Mouse (Mus musculus): ENCODE measurements around the gene Olfr960. TPM values are rescaled to one million over a fixed set of nuclear protein-coding genes. Genes with fewer than 3 reads are reported as not detected.
A peak's percentile ranks its signal among the peaks of the same experiment; 100 is the strongest.

Olfr960 gene
- polyA plus RNA-seq (2014; fragmentation: Nextera tagmentation; extraction: Ambion mirVana), result not detected in 2 replicates

GRCm38 (mm10) chr9:39621073-39621472 is at the start of gene Olfr960:
TSS of gene Olfr960 (plus strand) at chr9:39621373.
- H3K9ac ChIP-seq (ENCODE audit: low read length), result no peak within 1 kb of the TSS
- H3K4me2 ChIP-seq (ENCODE audit: low read length), result no peak within 1 kb of the TSS
- H3K4me1 ChIP-seq (ENCODE audit: control insufficient read depth in 2 of 2, insufficient read depth in 2 of 2, low read length in 2 of 2), result no peaks in the 10 kb centered on the region
- ATAC-seq (ENCODE audit: insufficient number of reproducible peaks, insufficient read depth, low FRiP score, low read depth), result no peak
- H3K27ac ChIP-seq (replicated peaks in 1 of 2; ENCODE audit: control insufficient read depth in 1 of 2, insufficient read depth in 1 of 2, low read depth in 2 of 2, low read length in 2 of 2), result no peak within 1 kb of the TSS
- 56% methylated on average over 1 of the region's 1 CpGs for WGBS
- H3K27me3 ChIP-seq (ENCODE audit: control insufficient read depth, insufficient read depth, low read length), result no peaks in the 10 kb centered on the region
- no peak within 1 kb of the TSS for H3K4me3 ChIP-seq (ENCODE audit: control insufficient read depth in 1 of 2, insufficient read depth in 1 of 2, low read depth in 1 of 2, low read length in 2 of 2)
- no peaks in the 10 kb centered on the region for H3K9me3 ChIP-seq (ENCODE audit: control insufficient read depth, low read length)
- no peaks in the 10 kb centered on the region for H3K36me3 ChIP-seq (ENCODE audit: control insufficient read depth, insufficient read depth, low read length)

GRCm38 (mm10) chr9:39575469-39575868 is 45.7 kb upstream of the Olfr960 start, which contains the start of gene Olfr959:
TSS of gene Olfr959 (minus strand) at chr9:39575569.
- 0 out of 4 replicates have a peak, but pooled peaks cover 0 to 3% of the 10 kb centered on the region in 2 experiments for H3K4me1 ChIP-seq (ENCODE audit: control insufficient read depth in 2 of 2, insufficient read depth in 2 of 2, low read length in 2 of 2)
- no peak within 1 kb of the TSS for H3K4me2 ChIP-seq (ENCODE audit: low read length)
- ATAC-seq (ENCODE audit: insufficient number of reproducible peaks, insufficient read depth, low FRiP score, low read depth), result no peak
- no peaks in the 10 kb centered on the region for H3K27me3 ChIP-seq (ENCODE audit: control insufficient read depth, insufficient read depth, low read length)
- H3K9me3 ChIP-seq (ENCODE audit: control insufficient read depth, low read length), result no peaks in the 10 kb centered on the region
- no peaks in the 10 kb centered on the region for H3K36me3 ChIP-seq (ENCODE audit: control insufficient read depth, insufficient read depth, low read length)
- H3K4me3 ChIP-seq (ENCODE audit: control insufficient read depth in 1 of 2, insufficient read depth in 1 of 2, low read depth in 1 of 2, low read length in 2 of 2), result no peak within 1 kb of the TSS
- H3K9ac ChIP-seq (ENCODE audit: low read length), result no peak within 1 kb of the TSS
- no peak within 1 kb of the TSS; a peak in 1 of 4 replicates for H3K27ac ChIP-seq (replicated peaks in 1 of 2; ENCODE audit: control insufficient read depth in 1 of 2, insufficient read depth in 1 of 2, low read depth in 2 of 2, low read length in 2 of 2)
- WGBS, result 52% methylated on average over 3 of the region's 3 CpGs

GRCm38 (mm10) chr9:39577050-39577449 is 44.1 kb upstream of the Olfr960 start:
- no peak overlapping the region for H3K4me2 ChIP-seq (ENCODE audit: low read length)
- no peaks in the 10 kb centered on the region for H3K9me3 ChIP-seq (ENCODE audit: control insufficient read depth, low read length)
- no peak overlapping the region for H3K4me3 ChIP-seq (ENCODE audit: control insufficient read depth in 1 of 2, insufficient read depth in 1 of 2, low read depth in 1 of 2, low read length in 2 of 2)
- no peak for ATAC-seq (ENCODE audit: insufficient number of reproducible peaks, insufficient read depth, low FRiP score, low read depth)
- H3K27ac ChIP-seq (replicated peaks in 1 of 2; ENCODE audit: control insufficient read depth in 1 of 2, insufficient read depth in 1 of 2, low read depth in 2 of 2, low read length in 2 of 2), result no peak overlapping the region
- no peaks in the 10 kb centered on the region for H3K27me3 ChIP-seq (ENCODE audit: control insufficient read depth, insufficient read depth, low read length)
- no peak overlapping the region for H3K9ac ChIP-seq (ENCODE audit: low read length)
- H3K36me3 ChIP-seq (ENCODE audit: control insufficient read depth, insufficient read depth, low read length), result no peaks in the 10 kb centered on the region
- 0 out of 4 replicates have a peak, but pooled peaks cover 0 to 3% of the 10 kb centered on the region in 2 experiments for H3K4me1 ChIP-seq (ENCODE audit: control insufficient read depth in 2 of 2, insufficient read depth in 2 of 2, low read length in 2 of 2)
- 38% methylated on average over 5 of the region's 5 CpGs for WGBS

GRCm38 (mm10) chr9:39602536-39603332 is 18.4 kb upstream of the Olfr960 start:
- Histone ChIP-seq H3K27ac (replicated peaks in 1 of 2; ENCODE audit: control insufficient read depth in 1 of 2, insufficient read depth in 1 of 2, low read depth in 2 of 2, low read length in 2 of 2) (no peak overlapping the region), H3K9ac (ENCODE audit: low read length) (peak overlapping the region; percentile 65), H3K27me3 (ENCODE audit: control insufficient read depth, insufficient read depth, low read length) (no peaks in the 10 kb centered on the region), H3K4me1 (ENCODE audit: control insufficient read depth in 2 of 2, insufficient read depth in 2 of 2, low read length in 2 of 2) (no peaks in the 10 kb centered on the region), H3K36me3 (ENCODE audit: control insufficient read depth, insufficient read depth, low read length) (no peaks in the 10 kb centered on the region), H3K4me2 (ENCODE audit: low read length) (peak overlapping the region; percentile 84), H3K4me3 (ENCODE audit: control insufficient read depth in 1 of 2, insufficient read depth in 1 of 2, low read depth in 1 of 2, low read length in 2 of 2) (peak overlapping the region; percentile 43 to 52), H3K9me3 (ENCODE audit: control insufficient read depth, low read length) (no peaks in the 10 kb centered on the region)
- WGBS, result 1% methylated on average over 19 of the region's 19 CpGs
- ATAC-seq (ENCODE audit: insufficient number of reproducible peaks, insufficient read depth, low FRiP score, low read depth), result no peak

GRCm38 (mm10) chr9:39603333-39603845 is 17.8 kb upstream of the Olfr960 start:
- H3K27me3 ChIP-seq (ENCODE audit: control insufficient read depth, insufficient read depth, low read length), result no peaks in the 10 kb centered on the region
- H3K36me3 ChIP-seq (ENCODE audit: control insufficient read depth, insufficient read depth, low read length), result no peaks in the 10 kb centered on the region
- no peaks in the 10 kb centered on the region for H3K4me1 ChIP-seq (ENCODE audit: control insufficient read depth in 2 of 2, insufficient read depth in 2 of 2, low read length in 2 of 2)
- peak overlapping the region; percentile 43 to 52 for H3K4me3 ChIP-seq (ENCODE audit: control insufficient read depth in 1 of 2, insufficient read depth in 1 of 2, low read depth in 1 of 2, low read length in 2 of 2)
- no peaks in the 10 kb centered on the region for H3K9me3 ChIP-seq (ENCODE audit: control insufficient read depth, low read length)
- no peak overlapping the region for H3K27ac ChIP-seq (replicated peaks in 1 of 2; ENCODE audit: control insufficient read depth in 1 of 2, insufficient read depth in 1 of 2, low read depth in 2 of 2, low read length in 2 of 2)
- H3K4me2 ChIP-seq (ENCODE audit: low read length), result peak overlapping the region; percentile 84
- ATAC-seq (ENCODE audit: insufficient number of reproducible peaks, insufficient read depth, low FRiP score, low read depth), result peak; percentile 43; the same call in 1 of the 2 replicates
- 0% methylated on average over 9 of the region's 9 CpGs for WGBS
- H3K9ac ChIP-seq (ENCODE audit: low read length), result peak overlapping the region; percentile 65

GRCm38 (mm10) chr9:39603999-39604453 is 17.1 kb upstream of the Olfr960 start, which contains the start of gene AW551984:
TSS of gene AW551984 (minus strand) at chr9:39604403.
- Histone ChIP-seq H3K4me1 (ENCODE audit: control insufficient read depth in 2 of 2, insufficient read depth in 2 of 2, low read length in 2 of 2) (no peaks in the 10 kb centered on the region), H3K4me2 (ENCODE audit: low read length) (peak within 1 kb of the TSS; percentile 84), H3K9me3 (ENCODE audit: control insufficient read depth, low read length) (no peaks in the 10 kb centered on the region), H3K27ac (replicated peaks in 1 of 2; ENCODE audit: control insufficient read depth in 1 of 2, insufficient read depth in 1 of 2, low read depth in 2 of 2, low read length in 2 of 2) (no peak within 1 kb of the TSS), H3K9ac (ENCODE audit: low read length) (peak within 1 kb of the TSS; percentile 65), H3K4me3 (ENCODE audit: control insufficient read depth in 1 of 2, insufficient read depth in 1 of 2, low read depth in 1 of 2, low read length in 2 of 2) (peak within 1 kb of the TSS; percentile 43 to 52), H3K27me3 (ENCODE audit: control insufficient read depth, insufficient read depth, low read length) (no peaks in the 10 kb centered on the region), H3K36me3 (ENCODE audit: control insufficient read depth, insufficient read depth, low read length) (no peaks in the 10 kb centered on the region)
- WGBS, result under 1% methylated on average over 8 of the region's 8 CpGs
- no peak; the same call in 1 of the 2 replicates for ATAC-seq (ENCODE audit: insufficient number of reproducible peaks, insufficient read depth, low FRiP score, low read depth)

GRCm38 (mm10) chr9:39608497-39608896 is 12.7 kb upstream of the Olfr960 start:
- no peaks in the 10 kb centered on the region for H3K27me3 ChIP-seq (ENCODE audit: control insufficient read depth, insufficient read depth, low read length)
- H3K4me2 ChIP-seq (ENCODE audit: low read length), result no peak overlapping the region
- no peak overlapping the region for H3K4me3 ChIP-seq (ENCODE audit: control insufficient read depth in 1 of 2, insufficient read depth in 1 of 2, low read depth in 1 of 2, low read length in 2 of 2)
- no peaks in the 10 kb centered on the region for H3K36me3 ChIP-seq (ENCODE audit: control insufficient read depth, insufficient read depth, low read length)
- H3K4me1 ChIP-seq (ENCODE audit: control insufficient read depth in 2 of 2, insufficient read depth in 2 of 2, low read length in 2 of 2), result no peaks in the 10 kb centered on the region
- H3K27ac ChIP-seq (replicated peaks in 1 of 2; ENCODE audit: control insufficient read depth in 1 of 2, insufficient read depth in 1 of 2, low read depth in 2 of 2, low read length in 2 of 2), result no peak overlapping the region
- no peak overlapping the region for H3K9ac ChIP-seq (ENCODE audit: low read length)
- no peak for ATAC-seq (ENCODE audit: insufficient number of reproducible peaks, insufficient read depth, low FRiP score, low read depth)
- H3K9me3 ChIP-seq (ENCODE audit: control insufficient read depth, low read length), result no peaks in the 10 kb centered on the region

Data from heart, embryonic 14.5 days (tissue).